ENCODE assay signal across 18 mouse cellular contexts in the genomic region with DNA sequence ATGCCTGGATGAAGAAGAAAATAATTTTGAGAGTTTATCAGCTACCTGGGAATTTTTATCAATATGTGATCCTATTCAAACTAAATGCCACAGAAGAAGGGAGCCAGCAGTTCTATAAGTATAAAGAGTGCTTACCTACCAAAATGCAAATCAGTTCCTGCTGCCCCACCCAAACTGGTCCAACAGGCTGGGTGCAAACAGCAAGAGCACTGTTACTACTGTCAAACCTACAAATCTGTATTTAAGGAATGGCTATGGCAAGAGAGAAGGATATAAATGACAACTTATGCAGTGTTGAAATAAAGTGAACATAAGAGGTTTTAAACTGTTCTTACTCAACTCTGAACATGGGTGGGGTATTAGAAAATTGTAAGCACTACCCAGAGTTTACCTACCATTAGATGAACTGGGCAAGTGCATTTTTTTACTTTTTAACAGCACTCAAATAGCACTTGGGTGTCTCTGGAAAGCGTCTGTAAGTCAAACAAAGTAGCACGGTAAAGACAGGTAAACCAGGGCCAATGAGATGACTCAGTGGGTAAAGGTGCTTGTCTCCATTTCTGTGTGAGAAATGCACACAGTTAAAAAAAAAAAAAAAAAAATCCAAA. TPM values are rescaled to one million over a fixed set of nuclear protein-coding genes. Genes with fewer than 3 reads are reported as not detected.
DNase-seq lines count a peak whose midpoint lies in the region; ATAC-seq and TF ChIP-seq lines count a peak whose summit lies in the region.
"Had no signal": no experiment of that assay in that cellular context is flagged by ENCODE, and none has a peak within 500 bp of the region (broad histone marks: within the 10 kb centered on the region; RNA-seq: fewer than 3 reads in every experiment).

No protein-coding gene starts in this region.

- no peaks in the 10 kb centered on the region for H3K9me3 ChIP-seq in lung, postnatal 0 days (ENCODE audit: low read length)
- no peaks in the 10 kb centered on the region for H3K9me3 ChIP-seq in stomach, embryonic 16.5 days (replicated peaks; ENCODE audit: control insufficient read depth, low read length)
- no peaks in the 10 kb centered on the region for H3K9me3 ChIP-seq in kidney, embryonic 14.5 days (ENCODE audit: control insufficient read depth, low read length)
- H3K9me3 ChIP-seq: heart, embryonic 13.5 days; limb, embryonic 10.5 days; midbrain, embryonic 10.5 days had no signal

- peaks cover 18% of the 10 kb centered on the region; the same call in 1 of the 2 replicates for H3K4me1 ChIP-seq in lung, postnatal 0 days (ENCODE audit: insufficient read depth, low read depth, low read length)
- peaks cover 12% of the 10 kb centered on the region for H3K4me1 ChIP-seq in stomach, embryonic 16.5 days (ENCODE audit: control insufficient read depth, insufficient read depth, low read length)
- H3K4me1 ChIP-seq in kidney, embryonic 14.5 days (ENCODE audit: control insufficient read depth, insufficient read depth, low read length): peaks cover 5% of the 10 kb centered on the region; the same call in 1 of the 2 replicates
- H3K4me1 ChIP-seq: limb, embryonic 10.5 days; midbrain, embryonic 10.5 days had no signal

- WGBS in lung, postnatal 0 days: 51% methylated on average over 2 of the region's 2 CpGs
- WGBS in stomach, embryonic 16.5 days: 51% methylated on average over 2 of the region's 2 CpGs
- WGBS in kidney, embryonic 14.5 days: 90% methylated on average over 2 of the region's 2 CpGs

- no peaks in the 10 kb centered on the region for H3K36me3 ChIP-seq in lung, postnatal 0 days (ENCODE audit: insufficient read depth, low read length)
- H3K36me3 ChIP-seq in stomach, embryonic 16.5 days (ENCODE audit: control insufficient read depth, insufficient read depth, low read length): no peaks in the 10 kb centered on the region
- no peaks in the 10 kb centered on the region for H3K36me3 ChIP-seq in kidney, embryonic 14.5 days (ENCODE audit: control insufficient read depth, insufficient read depth, low read length)
- H3K36me3 ChIP-seq: heart, embryonic 13.5 days; midbrain, embryonic 10.5 days had no signal

- peak; percentile 58 to 67 for DNase-seq in lung, adult 18-20 months
- no peak for DNase-seq in lung, postnatal 10 days
- peak; percentile 12 for DNase-seq in R1 (ENCODE audit: low read depth, low spot score)
- DNase-seq in lung, postnatal 0 days (ENCODE audit: low spot score): peak; percentile 90
- DNase-seq in retina, postnatal 1 day: no peak
- DNase-seq: cerebellum, adult 18-20 months; cerebellum, postnatal 36 days; kidney, adult 11 months; kidney, postnatal 10 days; liver, postnatal 0 days; right cerebral cortex, postnatal 25 days; thymus, postnatal 25 days had no signal

- peak; percentile 89 for TF ChIP-seq EP300 in lung, postnatal 0 days (IDR thresholded peaks at IDR 0.05)

- ATAC-seq in lung, postnatal 0 days: peak; percentile 94
- ATAC-seq in stomach, embryonic 16.5 days (ENCODE audit: insufficient read depth, low FRiP score): peak; percentile 83; the same call in 1 of the 2 replicates
- no peak for ATAC-seq in kidney, embryonic 14.5 days (ENCODE audit: low FRiP score, low TSS enrichment)
- ATAC-seq: liver, postnatal 0 days had no signal

- H3K4me2 ChIP-seq in lung, postnatal 0 days (replicated peaks; ENCODE audit: low read depth, low read length): no peak overlapping the region
- peak overlapping the region; percentile 15; the same call in 1 of the 2 replicates for H3K4me2 ChIP-seq in stomach, embryonic 16.5 days (ENCODE audit: low read depth, low read length)
- no peak overlapping the region for H3K4me2 ChIP-seq in kidney, embryonic 14.5 days (replicated peaks; ENCODE audit: low read depth, low read length)
- H3K4me2 ChIP-seq: heart, embryonic 13.5 days; hindbrain, embryonic 14.5 days had no signal

- no peak overlapping the region; the same call in 1 of the 2 replicates for H3K27ac ChIP-seq in lung, postnatal 0 days (ENCODE audit: low read length)
- peak overlapping the region; percentile 82 for H3K27ac ChIP-seq in stomach, embryonic 16.5 days (ENCODE audit: low read length)
- H3K27ac ChIP-seq in kidney, embryonic 14.5 days (ENCODE audit: low read depth, low read length): no peak overlapping the region
- H3K27ac ChIP-seq: heart, embryonic 13.5 days; hindbrain, embryonic 14.5 days; limb, embryonic 10.5 days; midbrain, embryonic 10.5 days had no signal

- no peak overlapping the region for H3K9ac ChIP-seq in lung, postnatal 0 days (replicated peaks; ENCODE audit: low read depth)
- no peak overlapping the region for H3K9ac ChIP-seq in stomach, embryonic 16.5 days (ENCODE audit: low read length)
- H3K9ac ChIP-seq in kidney, embryonic 14.5 days (ENCODE audit: low read depth, low read length): no peak overlapping the region
- H3K9ac ChIP-seq: heart, embryonic 13.5 days; hindbrain, embryonic 14.5 days; liver, postnatal 0 days had no signal

- H3K27me3 ChIP-seq in lung, postnatal 0 days (replicated peaks; ENCODE audit: insufficient read depth, low read length): no peaks in the 10 kb centered on the region
- no peaks in the 10 kb centered on the region for H3K27me3 ChIP-seq in stomach, embryonic 16.5 days (ENCODE audit: control insufficient read depth, insufficient read depth, low read length)
- H3K27me3 ChIP-seq in kidney, embryonic 14.5 days (ENCODE audit: control insufficient read depth, insufficient read depth, low read length): no peaks in the 10 kb centered on the region
- H3K27me3 ChIP-seq: heart, embryonic 13.5 days had no signal

- H3K4me3 ChIP-seq in lung, postnatal 0 days (ENCODE audit: low read depth, low read length): no peak overlapping the region
- H3K4me3 ChIP-seq in stomach, embryonic 16.5 days (replicated peaks; ENCODE audit: low read length): no peak overlapping the region
- no peak overlapping the region for H3K4me3 ChIP-seq in kidney, embryonic 14.5 days (ENCODE audit: low read length)
- H3K4me3 ChIP-seq: heart, embryonic 13.5 days; limb, embryonic 10.5 days; midbrain, embryonic 10.5 days had no signal

- no peak for TF ChIP-seq CTCF in lung, postnatal 0 days (IDR thresholded peaks at IDR 0.05)

RNA-seq across cellular contexts. Expression of a gene that starts 23.9 kb away (rescaled TPM):
- 20.0 and 22.3 TPM in 2 replicates for polyA plus RNA-seq in lung, postnatal 0 days (2015; fragmentation: Nextera tagmentation; extraction: Ambion mirVana)
- polyA plus RNA-seq in stomach, embryonic 16.5 days (2015; fragmentation: Nextera tagmentation; extraction: Ambion mirVana): 11.4 and 14.2 TPM in 2 replicates
- polyA plus RNA-seq in kidney, embryonic 14.5 days (2014; fragmentation: Nextera tagmentation; extraction: Ambion mirVana): 17.4 and 19.1 TPM in 2 replicates

Comparison
In these comparisons a context has a peak if more than half of its experiments do, and no peak if none do; other contexts are left out.
1. DNase-seq: peak in lung, adult 18-20 months (2 of 2), R1 (single experiment) and lung, postnatal 0 days (single experiment); none in lung, postnatal 10 days (single experiment) and retina, postnatal 1 day (single experiment).